Mouse (Mus musculus): ENCODE data around the gene Dazap1. TPM values are rescaled to one million over a fixed set of nuclear protein-coding genes. Genes with fewer than 3 reads are reported as not detected.

Gene Dazap1
- polyA plus RNA-seq, 1 experiment from 2014 or later, result 51.0 TPM

- H3K27me3 ChIP-seq (ENCODE audit: insufficient read depth, poor library complexity, severe bottlenecking), result no peaks in the 10 kb centered on the region
- peak overlapping the region; percentile 88 for H3K4me3 ChIP-seq
- H3K27ac ChIP-seq, result peak overlapping the region; percentile 97
- under 1% methylated on average over 18 of the region's 18 CpGs for WGBS
- H3K9me3 ChIP-seq, result no peaks in the 10 kb centered on the region
- DNase-seq (ENCODE audit: low spot score), result no peak
- H3K36me3 ChIP-seq, result peaks cover 31% of the 10 kb centered on the region
- peaks cover 63% of the 10 kb centered on the region for H3K4me1 ChIP-seq (replicated peaks)
These were observed 3.8 kb downstream of the Dazap1 start for GRCm38 (mm10) chr10:80265149-80265486.

GRCm38 (mm10) chr10:80270099-80270498 is 8.8 kb downstream of the Dazap1 start:
- peaks cover 75% of the 10 kb centered on the region for H3K36me3 ChIP-seq
- no peak overlapping the region for H3K27ac ChIP-seq
- no peaks in the 10 kb centered on the region for H3K9me3 ChIP-seq
- 0 out of 2 replicates have a peak overlapping the region, but pooled peaks have one; percentile 2 for H3K4me3 ChIP-seq
- DNase-seq (ENCODE audit: low spot score), result no peak
- no peaks in the 10 kb centered on the region for H3K27me3 ChIP-seq (ENCODE audit: insufficient read depth, poor library complexity, severe bottlenecking)
- WGBS, result 98% methylated on average over 2 of the region's 2 CpGs
- H3K4me1 ChIP-seq (replicated peaks), result peaks cover 64% of the 10 kb centered on the region

DNA sequence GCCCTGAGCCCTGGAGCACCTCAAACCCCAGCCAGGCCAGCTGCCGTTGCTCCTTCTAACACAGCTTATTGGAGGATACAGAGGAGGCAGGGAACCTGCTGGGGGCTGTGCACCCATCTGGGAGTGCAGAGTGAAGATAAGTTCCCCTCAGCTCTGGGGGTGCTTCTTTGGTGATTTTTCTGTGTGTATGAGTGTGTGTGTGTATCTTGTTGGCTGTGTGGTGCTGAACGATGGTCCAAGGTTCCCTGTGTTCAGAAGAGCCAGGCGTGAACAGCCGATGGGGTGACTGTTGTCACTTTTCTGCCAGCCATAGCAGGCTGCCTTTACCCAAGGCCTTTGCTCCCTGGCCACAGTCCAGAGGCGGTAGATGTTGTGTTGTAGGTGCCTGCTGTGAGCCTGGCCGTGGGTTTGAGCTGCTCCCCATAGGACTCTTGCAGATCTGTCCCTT is 9.5 kb downstream of the Dazap1 start:
- H3K4me3 ChIP-seq, result peak overlapping the region; percentile 2; the same call in 1 of the 2 replicates

GRCm38 (mm10) chr10:80271186-80271843 is 10.0 kb downstream of the Dazap1 start:
- Histone ChIP-seq H3K36me3 (peaks cover 87% of the 10 kb centered on the region), H3K27me3 (ENCODE audit: insufficient read depth, poor library complexity, severe bottlenecking) (no peaks in the 10 kb centered on the region), H3K27ac (no peak overlapping the region; the same call in 1 of the 2 replicates), H3K4me3 (no peak overlapping the region), H3K9me3 (no peaks in the 10 kb centered on the region), H3K4me1 (replicated peaks) (peaks cover 55% of the 10 kb centered on the region)
- DNase-seq (ENCODE audit: low spot score), result no peak
- WGBS, result 92% methylated on average over 5 of the region's 5 CpGs

More for the DNA sequence above, 9.5 kb downstream of the Dazap1 start:
- Histone ChIP-seq H3K27ac (no peak overlapping the region), H3K36me3 (peaks cover 82% of the 10 kb centered on the region), H3K9me3 (no peaks in the 10 kb centered on the region), H3K4me1 (replicated peaks) (peaks cover 60% of the 10 kb centered on the region), H3K27me3 (ENCODE audit: insufficient read depth, poor library complexity, severe bottlenecking) (no peaks in the 10 kb centered on the region)
- WGBS, result 88% methylated on average over 6 of the region's 6 CpGs
- DNase-seq (ENCODE audit: low spot score), result no peak

DNA sequence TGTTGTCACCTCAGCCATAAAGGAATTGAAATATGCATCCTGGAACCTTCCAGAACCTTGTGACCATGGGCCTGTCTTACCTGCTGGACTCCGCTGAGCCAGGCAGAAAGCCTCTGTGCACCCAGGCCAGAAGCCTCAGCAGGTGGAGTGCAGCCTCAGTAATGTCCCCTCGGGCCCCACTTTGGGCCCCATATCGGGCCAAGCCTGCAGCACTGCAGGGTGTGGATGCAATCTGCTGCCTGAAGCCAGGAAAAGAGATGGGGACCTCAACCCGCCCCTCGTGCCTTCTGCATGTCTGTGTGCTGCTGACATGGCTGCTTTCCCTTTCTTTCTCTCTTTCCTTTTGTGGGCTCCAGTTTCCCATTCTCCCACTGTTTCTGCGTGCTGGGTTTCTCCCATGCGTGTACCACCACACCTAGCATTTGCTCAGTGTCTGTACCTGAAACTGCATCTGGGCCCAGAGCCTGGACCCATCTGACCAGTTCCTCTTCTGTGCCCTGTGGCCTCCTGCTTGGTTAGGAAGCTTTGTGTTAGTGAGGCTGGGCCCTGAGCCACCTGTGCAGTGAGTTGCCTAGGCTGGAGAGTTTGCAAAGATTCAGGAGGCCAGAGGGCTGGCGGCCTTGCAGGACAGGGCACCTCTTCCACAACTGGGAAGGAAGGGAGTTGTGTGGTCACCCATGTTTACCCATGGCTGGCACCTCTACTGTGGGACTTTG is 10.7 kb downstream of the Dazap1 start:
- H3K4me1 ChIP-seq (replicated peaks), result peaks cover 47% of the 10 kb centered on the region
- H3K9me3 ChIP-seq, result no peaks in the 10 kb centered on the region
- no peak overlapping the region for H3K27ac ChIP-seq
- no peaks in the 10 kb centered on the region for H3K27me3 ChIP-seq (ENCODE audit: insufficient read depth, poor library complexity, severe bottlenecking)
- H3K4me3 ChIP-seq, result peak overlapping the region; percentile 14; the same call in 1 of the 2 replicates
- H3K36me3 ChIP-seq, result peaks cover 91% of the 10 kb centered on the region
- DNase-seq (ENCODE audit: low spot score), result no peak
- 91% methylated on average over 8 of the region's 8 CpGs for WGBS

- Histone ChIP-seq H3K4me3 (peak overlapping the region; percentile 9; the same call in 1 of the 2 replicates), H3K9me3 (no peaks in the 10 kb centered on the region), H3K4me1 (replicated peaks) (peaks cover 30% of the 10 kb centered on the region), H3K36me3 (peaks cover 94% of the 10 kb centered on the region), H3K27me3 (ENCODE audit: insufficient read depth, poor library complexity, severe bottlenecking) (no peaks in the 10 kb centered on the region), H3K27ac (no peak overlapping the region)
- 88% methylated on average over 3 of the region's 3 CpGs for WGBS
- DNase-seq (ENCODE audit: low spot score), result no peak
These were observed 12.6 kb downstream of the Dazap1 start for GRCm38 (mm10) chr10:80273847-80274246.

DNA sequence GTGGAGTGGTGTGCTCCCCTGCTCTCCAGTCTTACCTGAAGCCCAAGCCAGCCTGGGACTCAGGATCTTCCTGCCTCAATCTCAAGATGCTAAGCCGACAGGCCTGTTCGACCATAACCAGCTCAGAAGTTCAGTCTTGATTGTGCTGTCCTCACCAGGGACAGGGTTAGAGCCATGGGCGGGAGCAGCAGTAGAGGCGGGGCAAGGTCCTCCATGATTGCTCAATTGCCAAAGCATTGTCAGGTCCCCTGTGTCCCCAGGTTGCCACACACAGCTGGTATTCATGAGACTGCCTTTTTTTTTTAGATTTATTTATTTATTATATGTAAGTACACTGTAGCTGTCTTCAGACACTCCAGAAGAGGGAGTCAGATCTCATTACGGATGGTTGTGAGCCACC is 15.0 kb downstream of the Dazap1 start:
- peaks cover 95% of the 10 kb centered on the region for H3K36me3 ChIP-seq
- no peak overlapping the region for H3K27ac ChIP-seq
- no peaks in the 10 kb centered on the region for H3K27me3 ChIP-seq (ENCODE audit: insufficient read depth, poor library complexity, severe bottlenecking)
- no peak for DNase-seq (ENCODE audit: low spot score)
- H3K4me3 ChIP-seq, result no peak overlapping the region
- WGBS, result 90% methylated on average over 5 of the region's 5 CpGs
- peaks cover 13% of the 10 kb centered on the region for H3K4me1 ChIP-seq (replicated peaks)
- H3K9me3 ChIP-seq, result no peaks in the 10 kb centered on the region

- WGBS, result 95% methylated on average over 9 of the region's 9 CpGs
- H3K4me3 ChIP-seq, result no peak overlapping the region
- no peak overlapping the region for H3K27ac ChIP-seq
- H3K36me3 ChIP-seq, result peaks cover 100% of the 10 kb centered on the region
- H3K27me3 ChIP-seq (ENCODE audit: insufficient read depth, poor library complexity, severe bottlenecking), result no peaks in the 10 kb centered on the region
- no peaks in the 10 kb centered on the region for H3K9me3 ChIP-seq
- DNase-seq (ENCODE audit: low spot score), result no peak
- peaks cover 10% of the 10 kb centered on the region for H3K4me1 ChIP-seq (replicated peaks)
These were observed 17.1 kb downstream of the Dazap1 start for GRCm38 (mm10) chr10:80278390-80278789.

DNA sequence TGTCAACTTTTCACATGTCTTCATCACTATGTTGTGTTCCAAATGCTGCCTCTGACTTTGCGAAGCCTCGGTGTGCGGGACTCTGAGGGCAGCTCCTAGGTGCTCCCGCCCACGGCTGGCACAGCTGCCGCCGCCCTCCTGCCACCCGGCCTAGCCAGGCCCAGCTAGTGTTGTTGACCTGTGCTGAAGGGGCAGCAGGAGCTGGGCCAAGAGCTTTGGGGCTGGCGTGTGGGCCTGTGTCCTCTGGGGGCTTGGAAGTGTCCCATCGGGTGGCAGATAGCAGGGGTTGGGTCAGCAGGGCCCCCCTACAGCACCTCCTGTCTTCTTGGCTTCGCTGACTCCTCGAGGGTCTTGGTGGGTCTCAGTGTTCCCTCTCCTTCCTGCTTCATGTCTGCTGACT is 18.0 kb downstream of the Dazap1 start:
- Histone ChIP-seq H3K4me3 (no peak overlapping the region), H3K9me3 (no peaks in the 10 kb centered on the region), H3K36me3 (peaks cover 100% of the 10 kb centered on the region), H3K27me3 (ENCODE audit: insufficient read depth, poor library complexity, severe bottlenecking) (no peaks in the 10 kb centered on the region), H3K27ac (no peak overlapping the region), H3K4me1 (replicated peaks) (peaks cover 10% of the 10 kb centered on the region)
- no peak for DNase-seq (ENCODE audit: low spot score)
- 95% methylated on average over 12 of the region's 12 CpGs for WGBS

DNA sequence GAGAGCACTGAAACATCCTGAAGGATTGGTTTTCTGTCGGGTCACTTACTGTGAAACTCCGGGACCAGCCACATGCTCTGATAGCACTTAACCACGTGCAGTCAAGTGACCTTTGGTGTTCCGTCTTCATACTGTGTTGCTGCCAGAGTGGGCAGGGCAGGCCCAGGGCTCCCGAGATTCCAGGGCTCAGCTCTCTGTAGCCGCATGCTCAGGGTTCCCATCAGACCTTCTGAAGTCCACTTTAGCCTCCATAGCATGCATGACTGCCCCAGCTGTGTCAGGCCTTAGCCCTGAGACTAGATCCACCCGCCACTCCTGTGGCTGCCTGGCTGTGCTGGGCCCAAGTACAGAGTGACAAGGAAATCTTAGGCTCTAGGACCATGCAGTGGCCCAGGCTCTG is 20.0 kb downstream of the Dazap1 start:
- no peak for DNase-seq (ENCODE audit: low spot score)
- H3K27ac ChIP-seq, result no peak overlapping the region
- WGBS, result 84% methylated on average over 7 of the region's 7 CpGs
- peaks cover 100% of the 10 kb centered on the region for H3K36me3 ChIP-seq
- 0 out of 2 replicates have a peak overlapping the region, but pooled peaks have one; percentile 18 for H3K4me3 ChIP-seq
- H3K4me1 ChIP-seq (replicated peaks), result peaks cover 14% of the 10 kb centered on the region
- no peaks in the 10 kb centered on the region for H3K27me3 ChIP-seq (ENCODE audit: insufficient read depth, poor library complexity, severe bottlenecking)
- H3K9me3 ChIP-seq, result no peaks in the 10 kb centered on the region

- Histone ChIP-seq H3K27me3 (ENCODE audit: insufficient read depth, poor library complexity, severe bottlenecking) (no peaks in the 10 kb centered on the region), H3K36me3 (peaks cover 100% of the 10 kb centered on the region), H3K9me3 (no peaks in the 10 kb centered on the region), H3K27ac (no peak overlapping the region), H3K4me1 (replicated peaks) (peaks cover 14% of the 10 kb centered on the region), H3K4me3 (no peak overlapping the region)
- 87% methylated on average over 8 of the region's 8 CpGs for WGBS
- DNase-seq (ENCODE audit: low spot score), result no peak
These were observed 20.7 kb downstream of the Dazap1 start for GRCm38 (mm10) chr10:80281921-80282371.

DNA sequence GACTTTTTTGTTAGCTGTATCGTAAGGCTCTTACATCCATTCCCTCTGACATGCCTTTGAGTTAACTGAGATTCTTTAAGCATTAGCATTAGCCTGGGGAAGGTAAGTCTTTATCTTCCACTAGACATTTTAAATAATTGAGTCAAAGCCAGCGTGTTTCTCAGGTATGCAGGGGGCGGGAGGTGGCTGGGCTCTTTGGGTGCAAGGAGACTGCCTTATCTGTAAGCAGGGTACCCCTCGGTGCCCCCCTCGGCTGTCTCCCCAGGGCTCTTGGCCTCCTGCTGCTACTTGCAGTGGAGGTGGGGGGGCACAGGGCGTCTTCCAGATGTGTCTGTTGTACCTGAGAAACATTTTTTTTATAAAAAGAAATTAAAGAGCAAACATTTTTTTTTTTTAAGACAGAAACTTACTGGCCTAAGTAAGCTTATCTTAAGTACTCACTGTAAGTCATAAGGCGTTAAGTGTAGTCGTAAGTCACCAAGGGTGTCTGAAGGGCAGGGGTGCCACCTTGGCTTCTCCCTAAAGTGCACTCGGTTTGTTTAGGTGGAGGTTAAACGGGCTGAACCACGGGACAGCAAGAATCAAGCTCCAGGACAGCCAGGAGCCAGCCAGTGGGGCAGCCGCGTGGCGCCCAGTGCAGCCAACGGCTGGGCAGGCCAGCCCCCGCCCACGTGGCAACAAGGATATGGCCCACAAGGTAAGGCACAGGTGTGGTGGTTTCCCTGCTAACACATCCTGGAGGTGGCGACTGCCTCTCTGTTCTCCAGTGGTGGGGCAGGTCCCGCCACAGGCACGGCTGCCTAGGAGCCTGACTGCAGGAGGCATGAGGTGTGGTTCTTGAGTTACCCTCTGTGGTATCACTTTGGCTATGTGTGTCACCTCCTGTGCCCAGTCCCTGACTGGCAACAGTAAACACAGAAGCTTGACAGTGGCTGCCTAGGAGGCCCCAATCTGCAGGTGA is 21.5 kb downstream of the Dazap1 start:
- H3K4me1 ChIP-seq (replicated peaks), result peaks cover 14% of the 10 kb centered on the region
- H3K9me3 ChIP-seq, result no peaks in the 10 kb centered on the region
- no peaks in the 10 kb centered on the region for H3K27me3 ChIP-seq (ENCODE audit: insufficient read depth, poor library complexity, severe bottlenecking)
- no peak overlapping the region for H3K27ac ChIP-seq
- WGBS, result 92% methylated on average over 20 of the region's 20 CpGs
- H3K4me3 ChIP-seq, result no peak overlapping the region
- DNase-seq (ENCODE audit: low spot score), result no peak
- H3K36me3 ChIP-seq, result peaks cover 100% of the 10 kb centered on the region
